In the genomic region with DNA sequence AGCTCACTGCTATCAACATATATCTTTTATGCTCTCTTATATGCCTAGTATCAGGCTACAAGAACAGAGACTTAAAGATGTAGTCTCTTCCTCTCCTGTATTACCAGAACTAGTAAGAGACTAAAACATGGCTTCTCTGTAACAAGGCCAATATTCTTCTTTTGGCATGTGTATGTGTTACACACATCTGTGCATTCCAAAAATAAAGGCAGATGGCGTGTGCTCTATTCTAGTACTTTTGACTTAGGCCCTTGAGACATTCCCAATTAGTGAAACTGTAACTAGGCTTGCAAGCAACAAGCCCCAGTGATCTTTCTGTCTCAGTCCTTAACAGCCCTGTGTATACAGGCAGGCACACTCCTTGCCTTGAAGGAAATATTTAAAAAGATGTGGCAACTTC, we compare ENCODE assay signal across 16 mouse cellular contexts.
"Had no signal": no experiment of that assay in that cellular context is flagged by ENCODE, and none has a peak within 500 bp of the region (broad histone marks: within the 10 kb centered on the region; RNA-seq: fewer than 3 reads in every experiment).

No protein-coding gene starts in this region.

- H3K9ac ChIP-seq: limb, embryonic 12.5 days; liver, embryonic 13.5 days; liver, postnatal 0 days; lung, embryonic 15.5 days; midbrain, embryonic 15.5 days had no signal

- H3K27ac ChIP-seq: limb, embryonic 12.5 days; liver, embryonic 13.5 days; lung, embryonic 15.5 days; macrophage; midbrain, embryonic 15.5 days had no signal

- H3K4me2 ChIP-seq: limb, embryonic 12.5 days; liver, embryonic 13.5 days; lung, embryonic 15.5 days; midbrain, embryonic 11.5 days; midbrain, embryonic 15.5 days had no signal

- ATAC-seq: liver, postnatal 0 days; midbrain, embryonic 15.5 days had no signal

- H3K36me3 ChIP-seq: limb, embryonic 12.5 days; liver, embryonic 13.5 days; lung, embryonic 15.5 days; midbrain, embryonic 15.5 days had no signal

- H3K9me3 ChIP-seq: limb, embryonic 12.5 days; liver, embryonic 13.5 days; lung, embryonic 15.5 days; megakaryocyte, embryonic 14.5 days; midbrain, embryonic 15.5 days had no signal

- H3K4me1 ChIP-seq: limb, embryonic 12.5 days; liver, embryonic 13.5 days; lung, embryonic 15.5 days; megakaryocyte, embryonic 14.5 days; midbrain, embryonic 15.5 days had no signal

- H3K4me3 ChIP-seq: limb, embryonic 12.5 days; liver, embryonic 13.5 days; lung, embryonic 15.5 days; megakaryocyte, embryonic 14.5 days; midbrain, embryonic 15.5 days had no signal

- DNase-seq: kidney, postnatal 25 days; liver; liver, embryonic 13.5 days; liver, postnatal 0 days; lung, postnatal 14 days; retina, postnatal 1 day; right cerebral cortex, postnatal 4 days; spleen, adult 18-20 months; thymus, adult 18-20 months; thymus, postnatal 14 days had no signal

- H3K27me3 ChIP-seq: limb, embryonic 12.5 days; liver, embryonic 13.5 days; lung, embryonic 15.5 days; megakaryocyte, embryonic 14.5 days; midbrain, embryonic 15.5 days had no signal
